Mouse (Mus musculus) liver, postnatal 0 days (tissue): ENCODE results near the gene Rgs17.

Experiments used
- CTCF ChIP-seq: sonication (generic); IDR thresholded peaks from 2 replicates; pipeline ENCODE4 v1.5.1; 2016; ENCODE audit warnings: antibody characterized with exemption, low read depth
- EP300 ChIP-seq: IDR thresholded peaks from 2 replicates; pipeline ENCODE4 v1.6.1; 2016; ENCODE audit warnings: antibody characterized with exemption, low read depth, mild to moderate bottlenecking

DNA sequence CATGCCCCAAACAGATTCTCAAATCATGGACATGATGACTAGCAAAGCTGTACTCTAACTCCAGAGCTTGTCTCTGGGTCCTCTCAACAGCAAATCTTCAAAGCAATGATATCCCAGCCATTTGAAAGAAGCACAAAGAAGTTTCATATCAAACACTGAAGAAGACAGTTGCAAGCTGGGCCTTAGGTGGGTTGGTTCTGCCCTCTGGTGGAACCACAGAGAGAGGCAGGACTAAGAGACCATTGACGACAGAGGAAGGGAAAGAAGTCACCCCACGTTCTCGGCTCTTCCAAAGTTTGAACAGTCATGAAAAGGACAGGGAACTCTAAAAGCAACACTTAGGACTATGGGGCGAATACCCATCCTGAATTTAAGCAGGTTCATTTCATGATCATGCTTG is 135.3 kb downstream of the Rgs17 start:
- peak; percentile 71 for TF ChIP-seq CTCF
- no peak for TF ChIP-seq EP300
